Mouse (Mus musculus): ENCODE measurements around the gene Xpot. TPM values are rescaled to one million over a fixed set of nuclear protein-coding genes. Genes with fewer than 3 reads are reported as not detected.

Xpot gene
- polyA plus RNA-seq, 1 experiment from 2014 or later: 43.7 TPM

DNA sequence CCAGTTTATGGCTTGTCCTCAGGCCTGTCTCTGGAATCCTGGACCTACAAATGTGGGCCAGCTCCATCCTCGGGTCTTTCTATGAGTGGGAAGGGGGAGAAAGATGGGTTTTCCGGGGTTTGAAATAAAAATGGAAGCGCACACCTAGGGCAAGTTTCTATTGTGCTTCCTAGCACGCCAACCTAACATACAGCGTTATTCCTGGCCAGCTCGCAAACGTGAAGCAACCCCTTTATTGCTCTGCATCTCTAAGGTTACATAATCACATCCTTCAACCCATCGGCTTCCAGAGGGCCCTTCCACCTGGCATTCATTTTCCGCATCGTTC lies 14.8 kb upstream of the Xpot start:
- peaks cover 32% of the 10 kb centered on the region for H3K27me3 ChIP-seq (replicated peaks)
- ATAC-seq (ENCODE audit: insufficient number of reproducible peaks, low FRiP score): no peak
- peak overlapping the region; percentile 64; the same call in 1 of the 2 replicates for H3K9ac ChIP-seq
- H3K4me3 ChIP-seq: peak overlapping the region; percentile 63
- no peak overlapping the region for H3K27ac ChIP-seq (ENCODE audit: poor library complexity, severe bottlenecking)
- no peaks in the 10 kb centered on the region for H3K36me3 ChIP-seq
- H3K4me1 ChIP-seq (replicated peaks): peaks cover 13% of the 10 kb centered on the region; the same call in 1 of the 2 replicates
- no peaks in the 10 kb centered on the region for H3K9me3 ChIP-seq (replicated peaks)
- WGBS: 16% methylated on average over 10 of the region's 10 CpGs
- H3K4me2 ChIP-seq: peak overlapping the region; percentile 98

DNA sequence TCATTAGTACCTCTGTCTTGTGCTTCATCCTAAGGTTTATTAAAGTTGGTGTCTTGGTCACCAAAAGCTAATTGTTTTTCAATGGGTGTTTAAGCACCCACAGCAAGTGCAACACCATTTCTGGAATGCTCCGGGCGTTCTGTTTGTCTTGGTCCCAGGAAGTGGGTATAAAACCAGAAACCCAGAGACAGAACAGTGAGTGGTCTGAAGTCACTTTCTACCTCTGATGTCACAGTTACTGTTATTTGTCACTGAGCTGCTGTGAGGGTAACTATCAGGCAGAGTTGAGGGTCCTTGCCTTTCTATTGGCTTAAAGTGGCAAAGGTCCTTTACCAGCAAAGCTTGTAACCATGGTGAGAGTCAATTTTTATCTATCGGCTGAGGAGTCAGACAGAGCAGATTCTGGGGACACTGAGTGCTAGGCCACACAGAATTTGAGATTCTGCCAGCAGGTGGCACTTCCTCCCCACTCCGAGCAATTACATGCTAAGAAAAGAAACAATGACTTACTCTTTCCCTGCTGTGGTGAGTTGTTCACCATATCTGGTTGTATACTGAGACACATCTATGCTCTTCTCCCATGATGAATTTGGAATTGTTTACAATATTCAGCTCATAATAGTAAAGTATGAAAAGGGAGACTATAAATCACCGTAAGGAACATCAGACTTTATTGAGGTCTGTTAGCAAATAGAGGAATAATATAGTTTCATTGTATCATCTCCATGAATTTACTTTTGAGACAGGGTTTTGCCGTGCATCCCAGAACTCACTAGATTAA lies 14.2 kb upstream of the Xpot start:
- Histone ChIP-seq H3K36me3 (no peaks in the 10 kb centered on the region), H3K27ac (ENCODE audit: poor library complexity, severe bottlenecking) (no peak overlapping the region), H3K9me3 (replicated peaks) (no peaks in the 10 kb centered on the region), H3K9ac (no peak overlapping the region), H3K27me3 (replicated peaks) (peaks cover 32% of the 10 kb centered on the region), H3K4me1 (replicated peaks) (peaks cover 13% of the 10 kb centered on the region; the same call in 1 of the 2 replicates), H3K4me2 (peak overlapping the region; percentile 98), H3K4me3 (no peak overlapping the region; the same call in 1 of the 2 replicates)
- 51% methylated on average over 6 of the region's 6 CpGs for WGBS
- ATAC-seq (ENCODE audit: insufficient number of reproducible peaks, low FRiP score): 0 out of 2 replicates have a peak, but pooled peaks have one; percentile 34

DNA sequence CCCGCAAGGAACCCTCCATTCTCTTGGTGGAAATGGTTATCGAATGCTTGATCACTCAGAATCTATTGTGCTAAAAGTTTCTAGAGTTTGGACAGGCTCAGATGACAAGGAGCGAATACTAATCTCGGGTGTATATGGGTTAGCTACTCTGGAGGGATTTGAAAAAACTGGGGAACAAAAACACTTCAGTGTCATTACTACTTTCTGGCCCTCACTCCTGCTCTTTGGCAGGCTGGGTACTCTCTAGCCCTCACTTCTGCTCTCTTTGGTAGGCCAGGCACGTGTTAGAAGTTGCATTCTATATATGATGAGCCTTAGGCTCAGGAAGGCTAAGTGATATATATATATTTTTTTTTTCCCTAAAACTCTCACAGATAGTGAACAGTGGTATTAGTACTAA lies 13.4 kb upstream of the Xpot start:
- H3K36me3 ChIP-seq: no peaks in the 10 kb centered on the region
- 79% methylated on average over 5 of the region's 5 CpGs for WGBS
- no peak overlapping the region for H3K9ac ChIP-seq
- peaks cover 30% of the 10 kb centered on the region for H3K27me3 ChIP-seq (replicated peaks)
- no peak overlapping the region for H3K27ac ChIP-seq (ENCODE audit: poor library complexity, severe bottlenecking)
- H3K9me3 ChIP-seq (replicated peaks): no peaks in the 10 kb centered on the region
- no peak overlapping the region for H3K4me3 ChIP-seq
- no peak overlapping the region for H3K4me2 ChIP-seq
- H3K4me1 ChIP-seq (replicated peaks): peaks cover 13% of the 10 kb centered on the region; the same call in 1 of the 2 replicates
- ATAC-seq (ENCODE audit: insufficient number of reproducible peaks, low FRiP score): no peak

DNA sequence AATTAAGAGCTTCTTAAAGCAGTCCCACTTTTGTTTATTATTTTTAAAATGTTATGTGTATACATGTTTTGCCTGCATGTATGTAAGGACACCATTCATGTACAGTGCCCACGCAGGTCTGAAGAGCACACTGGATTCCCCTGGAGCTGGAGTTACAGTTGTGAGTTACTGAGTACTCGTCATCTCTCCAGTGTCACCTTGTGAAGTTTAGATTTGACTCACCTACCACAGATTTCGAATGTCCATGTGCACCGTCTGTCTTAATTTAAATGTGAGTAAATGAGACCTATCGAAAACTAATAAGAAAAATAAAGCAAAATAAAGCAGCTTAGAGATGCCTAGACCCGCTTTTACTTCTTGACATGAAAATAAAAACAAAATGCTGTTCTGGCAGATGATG lies 10.1 kb upstream of the Xpot start:
- Histone ChIP-seq H3K4me1 (replicated peaks) (0 out of 2 replicates have a peak, but pooled peaks cover 5% of the 10 kb centered on the region), H3K9ac (no peak overlapping the region), H3K4me3 (no peak overlapping the region), H3K27me3 (replicated peaks) (no peaks in the 10 kb centered on the region), H3K36me3 (no peaks in the 10 kb centered on the region), H3K4me2 (no peak overlapping the region), H3K9me3 (replicated peaks) (no peaks in the 10 kb centered on the region), H3K27ac (ENCODE audit: poor library complexity, severe bottlenecking) (no peak overlapping the region)
- no peak for ATAC-seq (ENCODE audit: insufficient number of reproducible peaks, low FRiP score)
- WGBS: 82% methylated on average over 6 of the region's 6 CpGs

DNA sequence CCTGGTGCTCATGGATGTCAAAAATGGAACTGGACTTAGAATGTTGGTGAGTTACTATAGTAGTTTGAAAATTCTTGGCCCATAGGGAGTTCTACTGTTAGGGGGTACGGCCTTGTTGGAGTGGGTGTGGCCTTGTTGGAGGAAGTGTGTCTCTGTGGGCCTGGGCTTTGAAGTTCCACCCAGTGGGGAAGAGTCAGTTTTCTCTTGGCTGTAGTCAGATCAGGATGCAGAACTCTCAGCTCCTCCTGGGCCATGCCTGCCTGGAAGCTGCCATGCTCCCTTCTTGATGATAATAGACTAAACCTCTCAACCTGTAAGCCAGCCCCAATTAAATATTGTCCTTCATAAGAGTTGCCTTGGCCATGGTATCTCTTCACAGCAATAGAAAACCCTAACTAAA lies 8.0 kb upstream of the Xpot start:
- H3K9me3 ChIP-seq (replicated peaks): no peaks in the 10 kb centered on the region
- H3K27ac ChIP-seq (ENCODE audit: poor library complexity, severe bottlenecking): no peak overlapping the region
- no peak for ATAC-seq (ENCODE audit: insufficient number of reproducible peaks, low FRiP score)
- H3K36me3 ChIP-seq: no peaks in the 10 kb centered on the region
- no peak overlapping the region for H3K4me2 ChIP-seq
- H3K4me1 ChIP-seq (replicated peaks): no peaks in the 10 kb centered on the region
- H3K27me3 ChIP-seq (replicated peaks): no peaks in the 10 kb centered on the region
- H3K9ac ChIP-seq: no peak overlapping the region
- no peak overlapping the region for H3K4me3 ChIP-seq
- 50% methylated on average over 1 of the region's 1 CpGs for WGBS

DNA sequence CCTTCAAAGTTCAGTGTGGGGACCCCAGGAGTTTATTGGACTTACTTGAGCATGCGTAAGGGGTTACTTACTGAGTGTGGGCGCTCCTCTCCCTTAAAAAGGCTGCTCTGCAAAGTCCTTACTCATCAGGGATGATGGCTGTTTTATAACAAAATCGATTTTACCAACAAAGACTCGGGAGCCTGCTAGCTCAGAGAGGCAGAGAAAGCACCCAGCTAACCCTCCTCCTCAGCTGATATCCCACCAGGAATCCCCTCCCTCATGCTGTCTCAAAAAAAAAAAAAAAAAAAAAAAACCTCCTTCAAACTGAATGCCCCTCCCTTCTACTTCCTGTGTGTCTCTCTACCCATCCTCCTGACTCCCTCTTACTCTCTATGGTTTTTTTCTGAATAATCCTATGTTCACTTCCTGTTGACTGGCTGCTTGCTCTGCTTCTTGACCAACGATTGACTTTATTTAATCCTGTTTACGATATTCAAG lies 2.5 kb upstream of the Xpot start:
- H3K4me3 ChIP-seq: no peak overlapping the region
- 84% methylated on average over 6 of the region's 6 CpGs for WGBS

DNA sequence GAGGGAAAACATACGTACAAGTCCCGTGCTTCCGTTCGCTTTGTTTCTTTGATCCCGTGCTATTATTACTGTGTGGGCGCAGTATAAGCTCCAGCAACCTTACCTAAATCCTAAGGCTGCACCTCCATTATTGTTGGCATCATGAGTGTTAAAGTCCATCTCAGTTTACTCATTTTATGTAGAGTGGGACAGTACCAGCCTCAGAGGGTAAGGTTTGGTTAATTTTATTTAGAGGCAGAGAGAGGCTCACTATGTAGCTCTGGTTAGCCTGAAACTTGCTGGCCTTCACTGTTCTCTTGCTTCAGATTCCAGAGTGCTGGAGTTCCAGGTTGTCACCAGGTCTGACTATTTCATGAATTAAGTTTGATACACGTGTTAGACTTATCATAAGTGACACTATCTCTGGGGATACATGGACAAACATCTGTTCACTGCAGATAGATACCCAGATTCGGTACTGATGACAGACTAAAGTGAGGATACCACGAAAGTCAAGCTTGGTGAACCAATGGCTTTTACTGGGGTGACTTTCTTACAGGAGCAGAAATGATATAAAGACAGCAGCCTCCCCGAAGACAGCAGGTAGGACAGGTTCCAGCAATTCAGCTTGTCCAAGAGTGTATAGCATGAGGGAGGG lies 1.2 kb upstream of the Xpot start:
- Histone ChIP-seq H3K4me3 (no peak overlapping the region), H3K9me3 (replicated peaks) (no peaks in the 10 kb centered on the region), H3K4me1 (replicated peaks) (peaks cover 15% of the 10 kb centered on the region), H3K9ac (no peak overlapping the region), H3K27me3 (replicated peaks) (no peaks in the 10 kb centered on the region), H3K4me2 (peak overlapping the region; percentile 78; the same call in 1 of the 2 replicates), H3K36me3 (peaks cover 2% of the 10 kb centered on the region; the same call in 1 of the 2 replicates), H3K27ac (ENCODE audit: poor library complexity, severe bottlenecking) (no peak overlapping the region)
- whole genome bisulfite sequencing: 75% methylated on average over 10 of the region's 10 CpGs
- ATAC-seq (ENCODE audit: insufficient number of reproducible peaks, low FRiP score): no peak

More for the DNA sequence above, 2.5 kb upstream of the Xpot start:
- no peak for ATAC-seq (ENCODE audit: insufficient number of reproducible peaks, low FRiP score)
- H3K9ac ChIP-seq: no peak overlapping the region
- H3K36me3 ChIP-seq: no peaks in the 10 kb centered on the region
- H3K4me1 ChIP-seq (replicated peaks): peaks cover 13% of the 10 kb centered on the region
- H3K27ac ChIP-seq (ENCODE audit: poor library complexity, severe bottlenecking): no peak overlapping the region
- H3K27me3 ChIP-seq (replicated peaks): no peaks in the 10 kb centered on the region
- H3K4me2 ChIP-seq: no peak overlapping the region
- H3K9me3 ChIP-seq (replicated peaks): no peaks in the 10 kb centered on the region

DNA sequence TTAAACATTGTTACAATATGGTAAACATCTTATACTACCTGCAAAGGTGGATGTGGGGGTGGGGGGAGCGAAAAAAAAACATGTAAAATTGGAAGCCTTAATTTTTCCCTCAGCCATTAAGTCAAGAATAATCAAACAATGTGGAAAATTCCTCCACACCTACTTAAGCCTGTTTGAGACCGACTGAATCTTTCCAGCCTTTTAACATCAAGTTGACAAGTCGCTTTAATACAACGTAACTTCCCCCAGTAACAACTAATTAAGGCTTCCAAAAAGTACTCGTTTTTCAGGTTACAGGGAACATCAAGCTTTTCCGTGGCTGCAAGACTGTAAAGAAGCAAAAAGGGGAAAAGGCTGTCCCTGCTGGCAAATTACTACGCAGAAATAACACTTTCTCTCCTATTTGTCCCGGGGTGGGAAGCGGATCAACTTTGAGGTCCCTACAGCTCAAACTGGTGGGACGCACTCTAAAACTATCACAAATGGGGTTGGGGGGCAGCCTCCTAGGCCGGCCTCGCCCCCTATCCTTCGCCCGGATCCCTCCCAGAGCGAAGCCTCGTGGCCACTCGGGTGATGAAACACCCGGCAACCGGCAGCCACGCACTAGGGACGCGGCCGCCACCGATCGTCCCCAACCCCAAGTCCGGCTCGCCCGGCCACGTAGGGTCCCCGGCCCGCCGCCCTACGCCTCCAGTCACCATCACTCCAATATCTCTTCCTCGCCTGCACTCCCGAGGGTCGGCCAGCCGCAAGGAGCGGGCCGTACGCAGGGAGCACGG lies 536 bp downstream of the Xpot start:
- ATAC-seq (ENCODE audit: insufficient number of reproducible peaks, low FRiP score): peak; percentile 69

DNA sequence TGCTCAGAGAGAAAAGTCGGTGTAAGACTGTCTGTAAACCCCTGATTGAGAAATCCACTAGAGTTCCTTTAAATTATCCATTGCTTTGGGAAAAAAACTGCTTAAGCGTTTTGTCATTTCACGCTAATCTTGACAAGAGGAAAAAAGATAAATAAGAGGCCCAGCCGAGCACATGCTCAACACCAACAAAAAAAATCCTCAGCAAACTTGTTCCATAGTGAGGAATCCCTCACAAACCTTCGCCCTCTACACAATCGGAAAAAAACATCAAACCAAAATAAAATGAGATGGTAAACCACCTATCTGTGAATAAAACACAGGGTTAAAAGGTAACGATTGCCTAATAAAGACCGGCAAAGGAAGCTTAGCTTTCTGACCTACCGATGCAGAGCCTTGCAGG lies 1.1 kb downstream of the Xpot start:
- Histone ChIP-seq H3K27me3 (replicated peaks) (no peaks in the 10 kb centered on the region), H3K9me3 (replicated peaks) (no peaks in the 10 kb centered on the region), H3K27ac (ENCODE audit: poor library complexity, severe bottlenecking) (0 out of 2 replicates have a peak overlapping the region, but pooled peaks have one; percentile 97), H3K4me3 (peak overlapping the region; percentile 81), H3K9ac (peak overlapping the region; percentile 87), H3K36me3 (peaks cover 25% of the 10 kb centered on the region), H3K4me2 (peak overlapping the region; percentile 78), H3K4me1 (replicated peaks) (peaks cover 15% of the 10 kb centered on the region)
- 9% methylated on average over 9 of the region's 9 CpGs for WGBS
- ATAC-seq (ENCODE audit: insufficient number of reproducible peaks, low FRiP score): no peak

More for the DNA sequence above, 536 bp downstream of the Xpot start:
- H3K36me3 ChIP-seq: peaks cover 19% of the 10 kb centered on the region
- peak overlapping the region; percentile 81 for H3K4me3 ChIP-seq
- peak overlapping the region; percentile 78 for H3K4me2 ChIP-seq
- 1% methylated on average over 41 of the region's 41 CpGs for WGBS
- H3K27ac ChIP-seq (ENCODE audit: poor library complexity, severe bottlenecking): peak overlapping the region; percentile 97
- no peaks in the 10 kb centered on the region for H3K9me3 ChIP-seq (replicated peaks)
- peaks cover 15% of the 10 kb centered on the region for H3K4me1 ChIP-seq (replicated peaks)
- H3K9ac ChIP-seq: peak overlapping the region; percentile 87
- H3K27me3 ChIP-seq (replicated peaks): no peaks in the 10 kb centered on the region

DNA sequence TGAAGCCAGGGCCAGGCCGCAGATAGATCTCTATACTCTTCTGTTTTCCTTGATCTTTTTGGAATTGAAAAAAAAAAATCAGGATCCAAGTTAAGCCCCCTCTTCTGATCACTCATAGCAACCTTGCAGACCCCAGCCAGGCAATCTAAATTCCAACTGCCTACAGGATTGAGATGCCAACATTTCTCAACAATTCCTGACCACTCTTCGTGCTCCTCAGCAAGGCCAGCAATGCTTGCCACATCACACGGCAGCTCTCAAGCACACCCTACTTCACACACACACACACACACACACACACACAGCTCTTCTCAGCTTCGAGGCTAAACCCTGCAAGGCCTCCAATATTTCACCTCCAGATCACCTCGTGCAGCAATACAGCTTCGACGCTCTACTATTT lies 2.5 kb downstream of the Xpot start:
- Histone ChIP-seq H3K9ac (no peak overlapping the region), H3K4me3 (no peak overlapping the region), H3K4me2 (no peak overlapping the region), H3K27me3 (replicated peaks) (no peaks in the 10 kb centered on the region), H3K9me3 (replicated peaks) (no peaks in the 10 kb centered on the region), H3K27ac (ENCODE audit: poor library complexity, severe bottlenecking) (no peak overlapping the region), H3K4me1 (replicated peaks) (peaks cover 15% of the 10 kb centered on the region), H3K36me3 (peaks cover 36% of the 10 kb centered on the region)
- no peak for ATAC-seq (ENCODE audit: insufficient number of reproducible peaks, low FRiP score)
- 80% methylated on average over 7 of the region's 7 CpGs for WGBS

DNA sequence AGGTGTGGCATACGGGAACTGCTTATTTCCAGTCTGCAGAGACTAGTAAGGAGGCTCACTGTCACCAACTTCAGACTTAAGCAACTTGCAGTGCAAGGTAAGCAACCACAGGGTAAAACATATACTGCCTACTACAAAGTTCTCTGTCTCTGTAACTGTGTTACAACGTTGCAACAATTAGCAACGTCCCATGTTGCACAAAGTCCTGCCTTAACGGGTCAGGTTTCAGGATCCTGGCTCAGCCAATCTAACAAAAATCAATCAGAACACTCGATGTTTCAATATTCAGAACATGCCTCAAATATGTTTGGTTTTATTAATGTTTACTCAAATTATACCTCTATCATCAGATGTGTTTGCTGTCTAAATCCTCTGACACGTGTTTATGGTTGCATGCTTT lies 3.7 kb downstream of the Xpot start:
- ATAC-seq (ENCODE audit: insufficient number of reproducible peaks, low FRiP score): no peak
- H3K4me1 ChIP-seq (replicated peaks): peaks cover 15% of the 10 kb centered on the region
- no peaks in the 10 kb centered on the region for H3K27me3 ChIP-seq (replicated peaks)
- H3K4me3 ChIP-seq: no peak overlapping the region
- no peak overlapping the region for H3K4me2 ChIP-seq
- H3K9me3 ChIP-seq (replicated peaks): no peaks in the 10 kb centered on the region
- WGBS: 93% methylated on average over 6 of the region's 6 CpGs
- H3K27ac ChIP-seq (ENCODE audit: poor library complexity, severe bottlenecking): no peak overlapping the region
- H3K9ac ChIP-seq: no peak overlapping the region
- peaks cover 48% of the 10 kb centered on the region for H3K36me3 ChIP-seq
